Comparison of ENCODE assay signal across 8 mouse cellular contexts in genomic region chr11:102229331-102229953, GRCm38 (mm10). TPM values are rescaled to one million over a fixed set of nuclear protein-coding genes. Genes with fewer than 3 reads are reported as not detected.
DNase-seq lines count a peak whose midpoint lies in the region; ATAC-seq and TF ChIP-seq lines count a peak whose summit lies in the region.

No protein-coding gene starts in this region.

- peaks cover 17% of the 10 kb centered on the region for H3K4me1 ChIP-seq in thymus, adult 2 months (replicated peaks; ENCODE audit: control insufficient read depth, insufficient read depth, low read length)
- peaks cover 50% of the 10 kb centered on the region for H3K4me1 ChIP-seq in limb, embryonic 15.5 days

- no peak for TF ChIP-seq CTCF in thymus, adult 2 months (IDR thresholded peaks at IDR 0.05; ENCODE audit: borderline replicate concordance, control insufficient read depth, extremely low read depth, insufficient read depth, low read length, poor library complexity)

- no peak for DNase-seq in cerebellum, adult 8-10 months
- DNase-seq in thymus, adult 2 months, result no peak
- no peak for DNase-seq in thymus, postnatal 4 days
- DNase-seq in retina, postnatal 1 day, result peak; percentile 49
- DNase-seq in yolk sac, embryonic 10.5 days (ENCODE audit: low spot score), result no peak

- H3K4me2 ChIP-seq in limb, embryonic 15.5 days, result peak overlapping the region; percentile 75

- no peak overlapping the region for H3K27ac ChIP-seq in thymus, adult 2 months (ENCODE audit: control insufficient read depth, insufficient read depth, low read length)
- peak overlapping the region; percentile 86 for H3K27ac ChIP-seq in limb, embryonic 15.5 days

- H3K4me3 ChIP-seq in thymus, adult 2 months (ENCODE audit: control insufficient read depth, insufficient read depth, low read length), result peak overlapping the region; percentile 56
- peak overlapping the region; percentile 84 for H3K4me3 ChIP-seq in limb, embryonic 15.5 days

- peak overlapping the region; percentile 86 for H3K9ac ChIP-seq in limb, embryonic 15.5 days

- 1% methylated on average over 47 of the region's 47 CpGs for WGBS in thymus, adult 2 months
- WGBS in limb, embryonic 15.5 days, result under 1% methylated on average over 43 of the region's 47 CpGs

- H3K27me3 ChIP-seq in thymus, adult 2 months (ENCODE audit: control insufficient read depth, insufficient read depth, low read length), result no peaks in the 10 kb centered on the region; the same call in 1 of the 2 replicates
- no peaks in the 10 kb centered on the region for H3K27me3 ChIP-seq in limb, embryonic 15.5 days

- TF ChIP-seq POLR2A in thymus, adult 2 months (IDR thresholded peaks at IDR 0.05; ENCODE audit: control insufficient read depth, extremely low read depth, insufficient read depth, low read length, poor library complexity), result no peak

- peak; percentile 11; the same call in 1 of the 2 replicates for ATAC-seq in cerebellum, adult (ENCODE audit: insufficient number of reproducible peaks, low FRiP score, low TSS enrichment)
- 0 out of 2 replicates have a peak, but pooled peaks have one; percentile 20 for ATAC-seq in granulocyte monocyte progenitor cell, adult 5-6 weeks (replicated peaks; ENCODE audit: poor library complexity, severe bottlenecking)
- no peak; the same call in 1 of the 2 replicates for ATAC-seq in limb, embryonic 15.5 days (ENCODE audit: insufficient number of reproducible peaks, low FRiP score, low TSS enrichment, low read depth)

- H3K36me3 ChIP-seq in thymus, adult 2 months (ENCODE audit: control insufficient read depth, insufficient read depth, low read length), result no peaks in the 10 kb centered on the region
- no peaks in the 10 kb centered on the region for H3K36me3 ChIP-seq in limb, embryonic 15.5 days

- H3K9me3 ChIP-seq in limb, embryonic 15.5 days, result no peaks in the 10 kb centered on the region

RNA-seq across cellular contexts. Expression of gene Hdac5, which starts 0.5 kb away (rescaled TPM):
- 76.8 and 81.7 TPM in 2 replicates for polyA plus RNA-seq in thymus, adult 2 months (2012; rRNA removed)
- total RNA-seq in granulocyte monocyte progenitor cell, adult 5-6 weeks (2014; fragmentation: Nextera tagmentation), result 28.5 and 33.5 TPM in 2 replicates
- 15.8 and 26.3 TPM in 2 replicates for total RNA-seq in granulocyte monocyte progenitor cell, adult 5-6 weeks (2017)
- 94.1 and 96.7 TPM in 2 replicates for polyA plus RNA-seq in limb, embryonic 15.5 days (2015; fragmentation: Nextera tagmentation; extraction: Ambion mirVana)

RNA-seq across cellular contexts. Expression of gene BC030867, which starts 19.2 kb away (rescaled TPM):
- polyA plus RNA-seq in thymus, adult 2 months (2012; rRNA removed), result 13.0 and 17.7 TPM in 2 replicates
- total RNA-seq in granulocyte monocyte progenitor cell, adult 5-6 weeks (2014; fragmentation: Nextera tagmentation), result 26.7 and 28.6 TPM in 2 replicates
- 5.6 and 8.6 TPM in 2 replicates for total RNA-seq in granulocyte monocyte progenitor cell, adult 5-6 weeks (2017)
- polyA plus RNA-seq in limb, embryonic 15.5 days (2015; fragmentation: Nextera tagmentation; extraction: Ambion mirVana), result 13.0 and 13.8 TPM in 2 replicates

RNA-seq across cellular contexts. Expression of gene Asb16, which starts 39.1 kb away (rescaled TPM):
- 0.12 and 0.27 TPM in 2 replicates for polyA plus RNA-seq in thymus, adult 2 months (2012; rRNA removed)
- total RNA-seq in granulocyte monocyte progenitor cell, adult 5-6 weeks (2014; fragmentation: Nextera tagmentation), result 1.1 and 3.4 TPM in 2 replicates
- total RNA-seq in granulocyte monocyte progenitor cell, adult 5-6 weeks (2017), result 0.17 and 0.31 TPM in 2 replicates
- 0.20 and 0.24 TPM in 2 replicates for polyA plus RNA-seq in limb, embryonic 15.5 days (2015; fragmentation: Nextera tagmentation; extraction: Ambion mirVana)

RNA-seq across cellular contexts. Expression of gene G6pc3, which starts 40.0 kb away (rescaled TPM):
- 48.6 and 56.5 TPM in 2 replicates for polyA plus RNA-seq in thymus, adult 2 months (2012; rRNA removed)
- 144 TPM in 2 replicates for total RNA-seq in granulocyte monocyte progenitor cell, adult 5-6 weeks (2014; fragmentation: Nextera tagmentation)
- 61.1 and 61.6 TPM in 2 replicates for total RNA-seq in granulocyte monocyte progenitor cell, adult 5-6 weeks (2017)
- 25.1 and 27.6 TPM in 2 replicates for polyA plus RNA-seq in limb, embryonic 15.5 days (2015; fragmentation: Nextera tagmentation; extraction: Ambion mirVana)

RNA-seq across cellular contexts. Expression of gene Lsm12, which starts 44.3 kb away (rescaled TPM):
- polyA plus RNA-seq in thymus, adult 2 months (2012; rRNA removed), result 36.1 and 42.2 TPM in 2 replicates
- 109 and 123 TPM in 2 replicates for total RNA-seq in granulocyte monocyte progenitor cell, adult 5-6 weeks (2014; fragmentation: Nextera tagmentation)
- 67.6 and 77.7 TPM in 2 replicates for total RNA-seq in granulocyte monocyte progenitor cell, adult 5-6 weeks (2017)
- 119 and 130 TPM in 2 replicates for polyA plus RNA-seq in limb, embryonic 15.5 days (2015; fragmentation: Nextera tagmentation; extraction: Ambion mirVana)
